Mouse (Mus musculus) ES-E14 (cell line): ENCODE results near the gene Osbpl6.

Source experiments
- HCFC1 ChIP-seq: IDR thresholded peaks from 2 replicates; pipeline ENCODE4 v1.6.1; 2012; ENCODE audit warnings: low read length, inconsistent platforms, borderline replicate concordance; ENCODE audit not compliant: insufficient read depth
- MAFK ChIP-seq: IDR thresholded peaks from 2 replicates; pipeline ENCODE4 v1.6.1; 2014; ENCODE audit warnings: mild to moderate bottlenecking, low read depth, low read length, inconsistent platforms; ENCODE audit not compliant: insufficient read depth
- ZNF384 ChIP-seq: IDR thresholded peaks from 2 replicates; pipeline ENCODE4 v1.6.1; 2012; ENCODE audit warnings: low read depth, low read length, inconsistent platforms

DNA sequence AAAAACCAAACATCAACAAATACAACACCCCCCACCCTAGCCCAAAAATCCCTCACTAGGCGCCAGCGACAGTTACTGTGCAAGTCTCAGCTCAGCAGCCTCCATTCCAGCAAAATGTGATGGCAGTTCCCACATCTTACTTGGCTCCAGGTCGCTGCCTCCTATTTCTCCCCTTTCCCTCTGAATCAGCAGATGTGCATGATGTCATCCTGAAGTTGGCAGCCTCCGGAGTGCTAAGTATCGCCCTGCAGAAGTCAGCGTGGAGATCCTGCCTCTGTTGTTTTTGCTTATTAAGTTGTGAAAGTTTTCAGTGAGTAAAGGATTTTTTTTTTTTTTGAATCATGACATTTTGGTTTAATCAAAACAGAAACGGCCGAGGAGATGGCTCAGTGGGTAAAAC, 61.9 kb downstream of the Osbpl6 start:
- no peak for TF ChIP-seq MAFK
- TF ChIP-seq ZNF384: no peak
- TF ChIP-seq HCFC1: no peak
